Mouse (Mus musculus): Measurements from ENCODE around the gene Ctps2. TPM values are rescaled to one million over a fixed set of nuclear protein-coding genes. Genes with fewer than 3 reads are reported as not detected.

The Ctps2 gene
- total and polyA plus RNA-seq, 3 experiments = 22.3 to 26.4 (median 23.3) TPM

- peak; percentile 17 for DNase-seq (ENCODE audit: extremely low read depth)
- dilution Hi-C loops (cut with MboI; ENCODE audit: extremely low pct_ligation_motif_present, extremely low pct_unique_long_range_greater_than_20kb, low sequenced_read_pairs) = no loop called here
- H3K36me3 ChIP-seq (replicated peaks in 1 of 2; ENCODE audit: control insufficient read depth in 1 of 2, insufficient read depth in 1 of 2, low read length in 1 of 2) = peaks cover 10 to 31% of the 10 kb centered on the region in 2 experiments
Measured at GRCm38 (mm10) chrX:162921487-162922125, 20.6 kb downstream of the Ctps2 start.

DNA sequence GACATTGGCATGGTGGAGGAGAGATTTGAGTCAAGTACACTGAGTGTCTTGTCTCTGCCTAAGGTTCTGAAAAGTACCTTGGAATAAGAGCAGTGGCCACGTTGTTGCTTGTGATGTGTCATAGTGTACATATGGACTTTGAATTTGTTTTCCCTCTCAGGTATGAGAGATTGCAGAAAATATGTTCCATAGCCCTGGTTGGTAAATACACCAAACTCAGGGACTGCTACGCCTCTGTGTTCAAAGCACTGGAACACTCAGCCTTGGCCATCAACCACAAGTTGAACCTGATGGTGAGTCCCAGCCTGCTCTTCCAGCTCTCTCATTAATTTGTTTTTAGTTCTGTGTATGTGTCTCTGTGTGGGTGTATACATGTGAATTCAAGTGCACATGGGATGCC, 30.4 kb downstream of the Ctps2 start:
- dilution Hi-C loops (cut with MboI; ENCODE audit: extremely low pct_ligation_motif_present, extremely low pct_unique_long_range_greater_than_20kb, low sequenced_read_pairs) = no loop called here
- no peaks in the 10 kb centered on the region for H3K27me3 ChIP-seq (replicated peaks)
- H3K79me2 ChIP-seq (replicated peaks; ENCODE audit: control insufficient read depth, extremely low read depth, insufficient read depth, poor library complexity, severe bottlenecking) = no peaks in the 10 kb centered on the region
- no peak overlapping the region for H3K4me3 ChIP-seq (replicated peaks in 1 of 3; ENCODE audit: low read depth in 2 of 3, low read length in 2 of 3, poor library complexity in 1 of 3)
- in situ Hi-C loops (cut with MboI; ENCODE audit: low pct_ligation_motif_present, low pct_unique_long_range_greater_than_20kb, low sequenced_read_pairs) = no loop called here
- H3K9ac ChIP-seq (ENCODE audit: insufficient read depth, low read depth) = no peak overlapping the region
- H3K27ac ChIP-seq (ENCODE audit: insufficient read depth, low read depth) = no peak overlapping the region
- H3K4me2 ChIP-seq (ENCODE audit: insufficient read depth, low read depth, poor library complexity, severe bottlenecking) = no peak overlapping the region
- no peak for DNase-seq (ENCODE audit: extremely low read depth)
- no peaks in the 10 kb centered on the region for H3K4me1 ChIP-seq (ENCODE audit: control insufficient read depth in 1 of 2, insufficient read depth in 2 of 2)
- TF ChIP-seq ELF1 (IDR thresholded peaks at IDR 0.05; ENCODE audit: low read depth, low read length) = no peak
- no peak for TF ChIP-seq UBTF (IDR thresholded peaks at IDR 0.05; ENCODE audit: low read depth, low read length)
- no peak for TF ChIP-seq IRF4 (IDR thresholded peaks at IDR 0.05; ENCODE audit: low read depth, low read length)
- H3K9me3 ChIP-seq (replicated peaks; ENCODE audit: low read length) = no peaks in the 10 kb centered on the region
- H3K36me3 ChIP-seq (replicated peaks in 1 of 2; ENCODE audit: control insufficient read depth in 1 of 2, insufficient read depth in 1 of 2, low read length in 1 of 2) = peaks cover 20 to 37% of the 10 kb centered on the region in 2 experiments

More at GRCm38 (mm10) chrX:162921487-162922125, 20.6 kb downstream of the Ctps2 start:
- H3K9me3 ChIP-seq (replicated peaks; ENCODE audit: low read length) = no peaks in the 10 kb centered on the region
- no peaks in the 10 kb centered on the region for H3K79me2 ChIP-seq (replicated peaks; ENCODE audit: control insufficient read depth, extremely low read depth, insufficient read depth, poor library complexity, severe bottlenecking)
- H3K27me3 ChIP-seq (replicated peaks) = no peaks in the 10 kb centered on the region
- H3K4me1 ChIP-seq (ENCODE audit: control insufficient read depth in 1 of 2, insufficient read depth in 2 of 2) = peaks cover 0 to 10% of the 10 kb centered on the region in 2 experiments; a peak in 2 of 4 replicates
- no peak overlapping the region for H3K27ac ChIP-seq (ENCODE audit: insufficient read depth, low read depth)
- peak overlapping the region; percentile 39 for H3K9ac ChIP-seq (ENCODE audit: insufficient read depth, low read depth)
- TF ChIP-seq MEF2A (IDR thresholded peaks at IDR 0.05; ENCODE audit: borderline replicate concordance, low read depth, low read length) = peak; percentile 45; the same call in 1 of the 2 replicates
- 0 out of 2 replicates have a peak, but pooled peaks have one; percentile 21 for TF ChIP-seq POLR2A (IDR thresholded peaks at IDR 0.05; ENCODE audit: low read depth, low read length)
- TF ChIP-seq BHLHE40 (IDR thresholded peaks at IDR 0.05; ENCODE audit: low read depth, low read length) = no peak
- in situ Hi-C loops (cut with MboI; ENCODE audit: low pct_ligation_motif_present, low pct_unique_long_range_greater_than_20kb, low sequenced_read_pairs) = loop anchor here (25.0 kb wide), 1 partner anchor 216 kb away; no protein-coding TSS in a partner anchor
- peak overlapping the region; percentile 70 for H3K4me2 ChIP-seq (ENCODE audit: insufficient read depth, low read depth, poor library complexity, severe bottlenecking)
- no peak overlapping the region for H3K4me3 ChIP-seq (replicated peaks in 1 of 3; ENCODE audit: low read depth in 2 of 3, low read length in 2 of 3, poor library complexity in 1 of 3)

DNA sequence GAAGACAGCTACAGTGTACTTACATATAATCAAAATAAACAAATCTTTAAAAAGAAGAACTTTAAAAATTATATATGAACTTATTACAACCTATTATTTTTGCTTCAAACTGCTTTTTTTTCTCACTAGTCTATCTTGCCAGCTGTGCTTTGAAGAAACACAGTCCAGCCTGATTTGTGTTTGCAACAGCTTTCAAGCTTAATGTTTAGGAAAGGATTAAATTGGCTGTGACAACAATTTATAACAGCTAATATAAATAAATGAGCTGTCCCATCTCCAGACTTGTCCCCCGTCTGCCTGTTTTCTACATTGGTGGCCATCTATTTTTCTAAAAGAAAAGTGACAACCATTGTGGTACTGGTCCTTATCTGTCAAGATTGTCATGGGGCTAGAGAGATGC, 41.0 kb downstream of the Ctps2 start:
- Histone ChIP-seq H3K36me3 (replicated peaks in 1 of 2; ENCODE audit: control insufficient read depth in 1 of 2, insufficient read depth in 1 of 2, low read length in 1 of 2) (peaks cover 6 to 29% of the 10 kb centered on the region in 2 experiments), H3K4me1 (ENCODE audit: control insufficient read depth in 1 of 2, insufficient read depth in 2 of 2) (no peaks in the 10 kb centered on the region), H3K79me2 (replicated peaks; ENCODE audit: control insufficient read depth, extremely low read depth, insufficient read depth, poor library complexity, severe bottlenecking) (no peaks in the 10 kb centered on the region), H3K4me2 (ENCODE audit: insufficient read depth, low read depth, poor library complexity, severe bottlenecking) (no peak overlapping the region), H3K9me3 (replicated peaks; ENCODE audit: low read length) (no peaks in the 10 kb centered on the region), H3K4me3 (replicated peaks in 1 of 3; ENCODE audit: low read depth in 2 of 3, low read length in 2 of 3, poor library complexity in 1 of 3) (no peak overlapping the region), H3K9ac (ENCODE audit: insufficient read depth, low read depth) (no peak overlapping the region), H3K27ac (ENCODE audit: insufficient read depth, low read depth) (no peak overlapping the region), H3K27me3 (replicated peaks) (no peaks in the 10 kb centered on the region)
- in situ Hi-C loops (cut with MboI; ENCODE audit: low pct_ligation_motif_present, low pct_unique_long_range_greater_than_20kb, low sequenced_read_pairs) (no loop called here), dilution Hi-C loops (cut with MboI; ENCODE audit: extremely low pct_ligation_motif_present, extremely low pct_unique_long_range_greater_than_20kb, low sequenced_read_pairs) (no loop called here)
- no peak for DNase-seq (ENCODE audit: extremely low read depth)
- TF ChIP-seq ETS1 (conservative IDR thresholded peaks at IDR 0.05; ENCODE audit: low read depth, low read length) = no peak
- TF ChIP-seq POLR2A (IDR thresholded peaks at IDR 0.05; ENCODE audit: low read depth, low read length) = no peak
- no peak for TF ChIP-seq BHLHE40 (IDR thresholded peaks at IDR 0.05; ENCODE audit: low read depth, low read length)
- no peak for TF ChIP-seq RCOR1 (conservative IDR thresholded peaks at IDR 0.05; ENCODE audit: low read depth, low read length)
- TF ChIP-seq CHD1 (IDR thresholded peaks at IDR 0.05; ENCODE audit: low read depth, low read length) = no peak
- TF ChIP-seq ZKSCAN1 (IDR thresholded peaks at IDR 0.05; ENCODE audit: borderline replicate concordance, low read depth, low read length) = no peak
- no peak for TF ChIP-seq EP300 (IDR thresholded peaks at IDR 0.05; ENCODE audit: low read length)
- TF ChIP-seq SIN3A (IDR thresholded peaks at IDR 0.05; ENCODE audit: low read length) = no peak
- TF ChIP-seq CTCF (conservative IDR thresholded peaks at IDR 0.05 in 1 of 2, IDR thresholded peaks at IDR 0.05 in 1 of 2; ENCODE audit: low read depth in 2 of 2, low read length in 2 of 2) = no peak
- no peak for TF ChIP-seq RAD21 (IDR thresholded peaks at IDR 0.05; ENCODE audit: low read depth, low read length)
- TF ChIP-seq ZMIZ1 (IDR thresholded peaks at IDR 0.05; ENCODE audit: low read depth, low read length) = no peak
- TF ChIP-seq POLR2AphosphoS2 (IDR thresholded peaks at IDR 0.05; ENCODE audit: low read depth, low read length) = no peak

Data from CH12.LX (cell line).